Mouse (Mus musculus): ENCODE results near the gene Dkk3.
"Not testable (repeated sequence)": the region's sequence is repeated elsewhere in the genome, so short reads cannot be mapped to it uniquely, and the experiment has no call there.

DNA sequence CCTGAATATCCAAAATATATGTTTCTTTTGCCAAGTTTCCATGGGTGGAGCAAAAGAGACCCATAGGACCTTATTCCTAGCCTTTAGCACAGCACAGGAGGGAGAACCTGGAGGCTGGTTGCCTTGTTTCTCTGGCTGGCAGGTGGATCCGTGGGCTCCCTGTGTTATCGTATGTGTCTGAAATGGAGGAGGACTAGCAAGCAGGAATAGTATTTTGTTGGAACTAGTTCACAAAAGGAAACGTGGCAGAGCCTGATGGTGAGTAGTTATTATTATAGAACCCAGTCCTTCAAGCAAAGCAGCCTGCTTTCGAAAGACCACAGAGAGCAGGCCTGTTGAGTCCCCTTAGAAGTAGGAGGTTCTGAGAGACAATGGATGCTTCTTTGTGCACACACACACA is 6.2 kb upstream of the Dkk3 start:
- not testable (repeated sequence) for TF ChIP-seq CTCF, POLR2A (IDR thresholded peaks at IDR 0.05; ENCODE audit: extremely low read depth, insufficient read depth, low read length)

All from cortical plate, adult 2 months (tissue).